Mouse (Mus musculus): ENCODE results near the gene Vil1. TPM values are rescaled to one million over a fixed set of nuclear protein-coding genes. Genes with fewer than 3 reads are reported as not detected.
A peak's percentile ranks its signal among the peaks of the same experiment; 100 is the strongest.

Vil1 gene
- polyA plus RNA-seq, 1 experiment from 2014 or later, result 0.13 TPM

GRCm38 (mm10) chr1:74437702-74438427 lies 28.7 kb downstream of the Vil1 start:
- Histone ChIP-seq H3K27ac (replicated peaks; ENCODE audit: low read depth, low read length) (no peak overlapping the region), H3K9me3 (ENCODE audit: control insufficient read depth, low read length) (no peaks in the 10 kb centered on the region), H3K4me3 (ENCODE audit: low read depth, low read length) (no peak overlapping the region), H3K9ac (ENCODE audit: low read depth, low read length) (no peak overlapping the region), H3K4me1 (ENCODE audit: control insufficient read depth, insufficient read depth, low read length) (no peaks in the 10 kb centered on the region), H3K27me3 (replicated peaks; ENCODE audit: control insufficient read depth, insufficient read depth, low read length) (no peaks in the 10 kb centered on the region), H3K4me2 (ENCODE audit: low read depth, low read length) (no peak overlapping the region), H3K36me3 (ENCODE audit: control insufficient read depth, insufficient read depth, low read length) (peaks cover 84% of the 10 kb centered on the region)
- WGBS, result 70% methylated on average over 8 of the region's 8 CpGs
- DNase-seq (ENCODE audit: low spot score) (peak; percentile 41), ATAC-seq (ENCODE audit: low read depth) (no peak)

GRCm38 (mm10) chr1:74439166-74439876 lies 30.1 kb downstream of the Vil1 start:
- no peak overlapping the region for H3K4me2 ChIP-seq (ENCODE audit: low read depth, low read length)

GRCm38 (mm10) chr1:74444538-74444937 lies 35.4 kb downstream of the Vil1 start:
- H3K9me3 ChIP-seq (ENCODE audit: control insufficient read depth, low read length), result no peaks in the 10 kb centered on the region
- no peaks in the 10 kb centered on the region for H3K27me3 ChIP-seq (replicated peaks; ENCODE audit: control insufficient read depth, insufficient read depth, low read length)
- no peaks in the 10 kb centered on the region for H3K4me1 ChIP-seq (ENCODE audit: control insufficient read depth, insufficient read depth, low read length)
- WGBS, result 98% methylated on average over 2 of the region's 2 CpGs
- no peak for ATAC-seq (ENCODE audit: low read depth)
- H3K27ac ChIP-seq (replicated peaks; ENCODE audit: low read depth, low read length), result no peak overlapping the region
- no peak overlapping the region for H3K4me3 ChIP-seq (ENCODE audit: low read depth, low read length)
- no peak overlapping the region for H3K4me2 ChIP-seq (ENCODE audit: low read depth, low read length)
- H3K36me3 ChIP-seq (ENCODE audit: control insufficient read depth, insufficient read depth, low read length), result peaks cover 72% of the 10 kb centered on the region
- H3K9ac ChIP-seq (ENCODE audit: low read depth, low read length), result no peak overlapping the region
- no peak for DNase-seq (ENCODE audit: low spot score)

More at GRCm38 (mm10) chr1:74439166-74439876, 30.1 kb downstream of the Vil1 start:
- WGBS, result 87% methylated on average over 19 of the region's 19 CpGs
- no peaks in the 10 kb centered on the region for H3K4me1 ChIP-seq (ENCODE audit: control insufficient read depth, insufficient read depth, low read length)
- H3K27ac ChIP-seq (replicated peaks; ENCODE audit: low read depth, low read length), result no peak overlapping the region
- ATAC-seq (ENCODE audit: low read depth), result no peak
- no peak overlapping the region for H3K4me3 ChIP-seq (ENCODE audit: low read depth, low read length)
- H3K36me3 ChIP-seq (ENCODE audit: control insufficient read depth, insufficient read depth, low read length), result peaks cover 82% of the 10 kb centered on the region
- no peak overlapping the region for H3K9ac ChIP-seq (ENCODE audit: low read depth, low read length)
- no peaks in the 10 kb centered on the region for H3K27me3 ChIP-seq (replicated peaks; ENCODE audit: control insufficient read depth, insufficient read depth, low read length)
- DNase-seq (ENCODE audit: low spot score), result no peak
- no peaks in the 10 kb centered on the region for H3K9me3 ChIP-seq (ENCODE audit: control insufficient read depth, low read length)

- 47% methylated on average over 4 of the region's 4 CpGs for WGBS
- peak; percentile 77 for DNase-seq (ENCODE audit: low spot score)
These were observed 43.5 kb downstream of the Vil1 start for GRCm38 (mm10) chr1:74452611-74453045.

GRCm38 (mm10) chr1:74460273-74460672 lies 51.1 kb downstream of the Vil1 start:
- DNase-seq (ENCODE audit: low spot score) (peak; percentile 53), ATAC-seq (ENCODE audit: low read depth) (no peak)
- Histone ChIP-seq H3K4me1 (ENCODE audit: control insufficient read depth, insufficient read depth, low read length) (no peaks in the 10 kb centered on the region), H3K27ac (replicated peaks; ENCODE audit: low read depth, low read length) (no peak overlapping the region), H3K4me3 (ENCODE audit: low read depth, low read length) (no peak overlapping the region), H3K9ac (ENCODE audit: low read depth, low read length) (no peak overlapping the region), H3K36me3 (ENCODE audit: control insufficient read depth, insufficient read depth, low read length) (peaks cover 79% of the 10 kb centered on the region), H3K4me2 (ENCODE audit: low read depth, low read length) (no peak overlapping the region), H3K9me3 (ENCODE audit: control insufficient read depth, low read length) (no peaks in the 10 kb centered on the region), H3K27me3 (replicated peaks; ENCODE audit: control insufficient read depth, insufficient read depth, low read length) (no peaks in the 10 kb centered on the region)
- 65% methylated on average over 2 of the region's 2 CpGs for WGBS

More at GRCm38 (mm10) chr1:74452611-74453045, 43.5 kb downstream of the Vil1 start:
- H3K4me3 ChIP-seq (ENCODE audit: low read depth, low read length), result no peak overlapping the region
- H3K27ac ChIP-seq (replicated peaks; ENCODE audit: low read depth, low read length), result 0 out of 2 replicates have a peak overlapping the region, but pooled peaks have one; percentile 21
- H3K4me1 ChIP-seq (ENCODE audit: control insufficient read depth, insufficient read depth, low read length), result no peaks in the 10 kb centered on the region
- H3K27me3 ChIP-seq (replicated peaks; ENCODE audit: control insufficient read depth, insufficient read depth, low read length), result no peaks in the 10 kb centered on the region
- H3K36me3 ChIP-seq (ENCODE audit: control insufficient read depth, insufficient read depth, low read length), result peaks cover 88% of the 10 kb centered on the region
- no peak overlapping the region for H3K9ac ChIP-seq (ENCODE audit: low read depth, low read length)
- peak; percentile 88 for ATAC-seq (ENCODE audit: low read depth)
- no peak overlapping the region for H3K4me2 ChIP-seq (ENCODE audit: low read depth, low read length)
- no peaks in the 10 kb centered on the region for H3K9me3 ChIP-seq (ENCODE audit: control insufficient read depth, low read length)

MicroRNA genes within 50 kb of the gene (microRNA counts, 519-probe panel; counts per million panel counts)
- microRNA mmu-miR-26b, result 3,205 counts per million, percentile 76 among the panel's probes with 10 or more counts

Small RNAs within 50 kb of the gene (microRNA-seq; reads per million reads assigned to microRNA genes)
- gene Mir26b (ENCODE audit: borderline number of aligned reads), result 22,700 reads per million, percentile 97 among the genes with 10 or more reads in this experiment

Other genes starting within 250 kb of the Vil1 start
- gene Cxcr1, start 214.7 kb upstream of the Vil1 start, polyA plus RNA-seq (2014; fragmentation: Nextera tagmentation; extraction: Ambion mirVana), result not detected in 2 replicates
- 341 and 347 TPM in 2 replicates for gene Arpc2, start 173.3 kb upstream of the Vil1 start, polyA plus RNA-seq (2014; fragmentation: Nextera tagmentation; extraction: Ambion mirVana)
- 0.20 and 0.21 TPM in 2 replicates for gene Gpbar1, start 130.8 kb upstream of the Vil1 start, polyA plus RNA-seq (2014; fragmentation: Nextera tagmentation; extraction: Ambion mirVana)
- gene Aamp, start 124.6 kb upstream of the Vil1 start, polyA plus RNA-seq (2014; fragmentation: Nextera tagmentation; extraction: Ambion mirVana), result 214 and 224 TPM in 2 replicates
- 119 and 133 TPM in 2 replicates for gene Pnkd, start 124.4 kb upstream of the Vil1 start, polyA plus RNA-seq (2014; fragmentation: Nextera tagmentation; extraction: Ambion mirVana)
- gene Tmbim1, start 103.8 kb upstream of the Vil1 start, polyA plus RNA-seq (2014; fragmentation: Nextera tagmentation; extraction: Ambion mirVana), result 35.4 and 35.6 TPM in 2 replicates
- 0.43 and 0.95 TPM in 2 replicates for gene Catip, start 47.3 kb upstream of the Vil1 start, polyA plus RNA-seq (2014; fragmentation: Nextera tagmentation; extraction: Ambion mirVana)
- gene Slc11a1, start 34.2 kb upstream of the Vil1 start, polyA plus RNA-seq (2014; fragmentation: Nextera tagmentation; extraction: Ambion mirVana), result 5.6 and 5.7 TPM in 2 replicates
- gene Ctdsp1, start 17.9 kb upstream of the Vil1 start, polyA plus RNA-seq (2014; fragmentation: Nextera tagmentation; extraction: Ambion mirVana), result 83.7 and 92.8 TPM in 2 replicates
- 56.4 and 62.5 TPM in 2 replicates for gene Cnot9, start 96.7 kb downstream of the Vil1 start, polyA plus RNA-seq (2014; fragmentation: Nextera tagmentation; extraction: Ambion mirVana)
- 2.0 and 2.9 TPM in 2 replicates for gene Plcd4, start 133.5 kb downstream of the Vil1 start, polyA plus RNA-seq (2014; fragmentation: Nextera tagmentation; extraction: Ambion mirVana)
- gene Usp37, start 134.9 kb downstream of the Vil1 start, polyA plus RNA-seq (2014; fragmentation: Nextera tagmentation; extraction: Ambion mirVana), result 29.1 and 31.2 TPM in 2 replicates
- gene Zfp142, start 178.9 kb downstream of the Vil1 start, polyA plus RNA-seq (2014; fragmentation: Nextera tagmentation; extraction: Ambion mirVana), result 7.4 and 8.1 TPM in 2 replicates
- 16.6 and 18.9 TPM in 2 replicates for gene Bcs1l, start 178.9 kb downstream of the Vil1 start, polyA plus RNA-seq (2014; fragmentation: Nextera tagmentation; extraction: Ambion mirVana)
- 7.0 and 8.8 TPM in 2 replicates for gene Rnf25, start 192.0 kb downstream of the Vil1 start, polyA plus RNA-seq (2014; fragmentation: Nextera tagmentation; extraction: Ambion mirVana)
- gene Stk36, start 192.1 kb downstream of the Vil1 start, polyA plus RNA-seq (2014; fragmentation: Nextera tagmentation; extraction: Ambion mirVana), result 7.7 and 10.5 TPM in 2 replicates